Mouse (Mus musculus): ENCODE measurements around the gene Ssr2.
A peak's percentile ranks its signal among the peaks of the same experiment; 100 is the strongest.

Ssr2 gene

GRCm38 (mm10) chr3:88575540-88575939 is at the start of gene Ssr2:
Ssr2 (plus strand) TSS chr3:88575876.
- no peak for DNase-seq

GRCm38 (mm10) chr3:88526157-88527131 is 49.2 kb upstream of the Ssr2 start:
- peak; percentile 64 to 80 for DNase-seq

- no peak for DNase-seq
Measured at GRCm38 (mm10) chr3:88527565-88527964, 48.1 kb upstream of the Ssr2 start.

GRCm38 (mm10) chr3:88528646-88529045 is 47.0 kb upstream of the Ssr2 start:
- DNase-seq = no peak

GRCm38 (mm10) chr3:88529204-88530000 is 46.3 kb upstream of the Ssr2 start:
- no peak for DNase-seq

GRCm38 (mm10) chr3:88530082-88530864 is 45.4 kb upstream of the Ssr2 start:
- DNase-seq = no peak

GRCm38 (mm10) chr3:88531348-88532298 is 44.1 kb upstream of the Ssr2 start:
- peak; percentile 72 to 88 for DNase-seq

GRCm38 (mm10) chr3:88532299-88532674 is 43.4 kb upstream of the Ssr2 start, which contains the start of gene Mex3a:
Mex3a (plus strand) TSS chr3:88532395.
- DNase-seq = no peak

GRCm38 (mm10) chr3:88532689-88533511 is 42.8 kb upstream of the Ssr2 start:
- DNase-seq = no peak

- DNase-seq = no peak
Measured at GRCm38 (mm10) chr3:88533706-88534105, 42.0 kb upstream of the Ssr2 start.

- no peak for DNase-seq
Measured at GRCm38 (mm10) chr3:88535005-88535404, 40.7 kb upstream of the Ssr2 start.

- DNase-seq = no peak
Measured at GRCm38 (mm10) chr3:88535527-88535926, 40.1 kb upstream of the Ssr2 start.

GRCm38 (mm10) chr3:88536103-88536930 is 39.4 kb upstream of the Ssr2 start:
- peak; percentile 32 to 33 for DNase-seq

GRCm38 (mm10) chr3:88537146-88537545 is 38.5 kb upstream of the Ssr2 start:
- DNase-seq = no peak

GRCm38 (mm10) chr3:88538271-88539145 is 37.2 kb upstream of the Ssr2 start:
- DNase-seq = no peak

- DNase-seq = no peak
Measured at GRCm38 (mm10) chr3:88539397-88539796, 36.3 kb upstream of the Ssr2 start.

GRCm38 (mm10) chr3:88540085-88540484 is 35.6 kb upstream of the Ssr2 start:
- no peak for DNase-seq

- no peak for DNase-seq
Measured at GRCm38 (mm10) chr3:88541622-88542401, 33.9 kb upstream of the Ssr2 start.
